Mouse (Mus musculus): ENCODE measurements around the gene Gm7029. TPM values are rescaled to one million over a fixed set of nuclear protein-coding genes. Genes with fewer than 3 reads are reported as not detected.
A peak's percentile ranks its signal among the peaks of the same experiment; 100 is the strongest.
"Not testable (repeated sequence)": the region's sequence is repeated elsewhere in the genome, so short reads cannot be mapped to it uniquely, and the experiment has no call there.

Gene Gm7029
- total and polyA plus RNA-seq, 3 experiments: not detected

GRCm38 (mm10) chr17:33824084-33824996 is 49.3 kb upstream of the Gm7029 start, which contains the start of the genes Rps28 and Ndufa7 (continued):
- TF ChIP-seq CHD2 (IDR thresholded peaks at IDR 0.05; ENCODE audit: low read length) (peak; percentile 97), MYB (IDR thresholded peaks at IDR 0.05; ENCODE audit: low read depth, low read length) (no peak), SMC3 (IDR thresholded peaks at IDR 0.05; ENCODE audit: low read depth, low read length) (no peak), MAFK (IDR thresholded peaks at IDR 0.05; ENCODE audit: borderline replicate concordance, low read depth, low read length) (no peak), MYC (IDR thresholded peaks at IDR 0.05; ENCODE audit: low read depth, low read length) (peak; percentile 98), UBTF (IDR thresholded peaks at IDR 0.05; ENCODE audit: borderline replicate concordance, insufficient read depth, low read depth, low read length) (no peak), HCFC1 (IDR thresholded peaks at IDR 0.05; ENCODE audit: low read depth, low read length) (peak; percentile 90), USF2 (IDR thresholded peaks at IDR 0.05; ENCODE audit: borderline replicate concordance in 1 of 2, insufficient read depth in 1 of 2, low read depth in 1 of 2, low read length in 2 of 2) (peak; percentile 43 to 83; a peak in 2 of 4 replicates), POLR2AphosphoS2 (IDR thresholded peaks at IDR 0.05; ENCODE audit: low read length) (peak; percentile 96), GABPA (IDR thresholded peaks at IDR 0.05; ENCODE audit: low read depth, low read length) (no peak)

- peaks cover 18 to 27% of the 10 kb centered on the region in 2 experiments for H3K36me3 ChIP-seq (ENCODE audit: control insufficient read depth in 1 of 2, insufficient read depth in 2 of 2, low read length in 2 of 2)
- peak overlapping the region; percentile 77 for H3K27ac ChIP-seq (ENCODE audit: control insufficient read depth, low read depth, low read length)
- DNase-seq (ENCODE audit: low read depth, low spot score): peak; percentile 31
Observed at GRCm38 (mm10) chr17:33824997-33825330, 48.7 kb upstream of the Gm7029 start.

GRCm38 (mm10) chr17:33825462-33825861 is 48.2 kb upstream of the Gm7029 start:
- peak; percentile 31 for DNase-seq (ENCODE audit: low read depth, low spot score)
- Histone ChIP-seq H3K4me1 (ENCODE audit: control insufficient read depth in 1 of 2, insufficient read depth in 2 of 2, low read length in 2 of 2) (peaks cover 0 to 11% of the 10 kb centered on the region in 2 experiments; a peak in 2 of 4 replicates), H3K4me3 (ENCODE audit: control insufficient read depth in 1 of 2, insufficient read depth in 1 of 2, low read depth in 2 of 2, low read length in 2 of 2) (peak overlapping the region; percentile 85 to 93), H3K79me2 (ENCODE audit: control insufficient read depth, insufficient read depth, low read length, poor library complexity) (peaks cover 42% of the 10 kb centered on the region), H3K27ac (ENCODE audit: control insufficient read depth, low read depth, low read length) (no peak overlapping the region), H3K9ac (ENCODE audit: control insufficient read depth, low read depth, low read length, poor library complexity, severe bottlenecking) (peak overlapping the region; percentile 90), H3K27me3 (ENCODE audit: control insufficient read depth in 1 of 2, insufficient read depth in 2 of 2, low read length in 2 of 2) (no peaks in the 10 kb centered on the region), H3K36me3 (ENCODE audit: control insufficient read depth in 1 of 2, insufficient read depth in 2 of 2, low read length in 2 of 2) (peaks cover 23 to 27% of the 10 kb centered on the region in 2 experiments), H3K9me3 (replicated peaks; ENCODE audit: insufficient read depth, low read length) (no peaks in the 10 kb centered on the region)
- TF ChIP-seq GATA1 (IDR thresholded peaks at IDR 0.05; ENCODE audit: low read depth, low read length): no peak
- no peak for TF ChIP-seq POLR2AphosphoS5 (IDR thresholded peaks at IDR 0.05; ENCODE audit: borderline replicate concordance, low read depth, low read length)
- no peak for TF ChIP-seq ZNF384 (IDR thresholded peaks at IDR 0.05; ENCODE audit: low read depth, low read length)
- no peak for TF ChIP-seq TAL1 (IDR thresholded peaks at IDR 0.05; ENCODE audit: low read length)
- no peak for TF ChIP-seq MYB (IDR thresholded peaks at IDR 0.05; ENCODE audit: low read depth, low read length)
- TF ChIP-seq GABPA (IDR thresholded peaks at IDR 0.05; ENCODE audit: low read depth, low read length): no peak
- TF ChIP-seq MYC (IDR thresholded peaks at IDR 0.05; ENCODE audit: low read depth, low read length): no peak
- no peak for TF ChIP-seq ZC3H11A (IDR thresholded peaks at IDR 0.05; ENCODE audit: low read depth, low read length)
- TF ChIP-seq CTCF (IDR thresholded peaks at IDR 0.05 in 2 of 3, conservative IDR thresholded peaks at IDR 0.05 in 1 of 3; ENCODE audit: control insufficient read depth in 1 of 3, insufficient read depth in 1 of 3, low read depth in 2 of 3, low read length in 3 of 3, poor library complexity in 1 of 3, severe bottlenecking in 1 of 3): no peak
- TF ChIP-seq BHLHE40 (IDR thresholded peaks at IDR 0.05; ENCODE audit: borderline replicate concordance, low read depth, low read length): no peak
- no peak for TF ChIP-seq MAFK (IDR thresholded peaks at IDR 0.05; ENCODE audit: borderline replicate concordance, low read depth, low read length)
- no peak for TF ChIP-seq ZKSCAN1 (IDR thresholded peaks at IDR 0.05; ENCODE audit: low read depth, low read length)
- TF ChIP-seq UBTF (IDR thresholded peaks at IDR 0.05; ENCODE audit: borderline replicate concordance, insufficient read depth, low read depth, low read length): no peak
- no peak for TF ChIP-seq POLR2AphosphoS2 (IDR thresholded peaks at IDR 0.05; ENCODE audit: low read length)
- TF ChIP-seq SIN3A (IDR thresholded peaks at IDR 0.05; ENCODE audit: low read length): no peak
- TF ChIP-seq MAZ (IDR thresholded peaks at IDR 0.05; ENCODE audit: low read depth, low read length): no peak
- no peak for TF ChIP-seq USF1 (IDR thresholded peaks at IDR 0.05; ENCODE audit: low read depth, low read length)
- TF ChIP-seq USF2 (IDR thresholded peaks at IDR 0.05; ENCODE audit: borderline replicate concordance in 1 of 2, insufficient read depth in 1 of 2, low read depth in 1 of 2, low read length in 2 of 2): no peak

More at GRCm38 (mm10) chr17:33824997-33825330, 48.7 kb upstream of the Gm7029 start:
- H3K4me1 ChIP-seq (ENCODE audit: control insufficient read depth in 1 of 2, insufficient read depth in 2 of 2, low read length in 2 of 2): peaks cover 0 to 11% of the 10 kb centered on the region in 2 experiments; a peak in 2 of 4 replicates
- H3K4me3 ChIP-seq (ENCODE audit: control insufficient read depth in 1 of 2, insufficient read depth in 1 of 2, low read depth in 2 of 2, low read length in 2 of 2): peak overlapping the region; percentile 85 to 93
- not testable (repeated sequence) for H3K27me3 ChIP-seq (ENCODE audit: control insufficient read depth in 1 of 2, insufficient read depth in 2 of 2, low read length in 2 of 2); H3K9me3 ChIP-seq (replicated peaks; ENCODE audit: insufficient read depth, low read length)
- peak overlapping the region; percentile 90 for H3K9ac ChIP-seq (ENCODE audit: control insufficient read depth, low read depth, low read length, poor library complexity, severe bottlenecking)
- peaks cover 42% of the 10 kb centered on the region for H3K79me2 ChIP-seq (ENCODE audit: control insufficient read depth, insufficient read depth, low read length, poor library complexity)
